Mouse (Mus musculus) liver, adult 2 months (tissue): ENCODE measurements around the gene Gpr171.

Source experiments
- CTCF ChIP-seq: fragments of 200-500 bp; IDR thresholded peaks from 2 replicates; pipeline ENCODE4 v1.5.1; 2011; ENCODE audit warnings: low read depth, low read length, control low read depth
- POLR2A ChIP-seq: fragments of 200-500 bp; IDR thresholded peaks from 2 replicates; pipeline ENCODE4 v1.6.1; 2011; ENCODE audit warnings: low read length, control low read depth; ENCODE audit not compliant: insufficient read depth; ENCODE audit errors: extremely low read depth

DNA sequence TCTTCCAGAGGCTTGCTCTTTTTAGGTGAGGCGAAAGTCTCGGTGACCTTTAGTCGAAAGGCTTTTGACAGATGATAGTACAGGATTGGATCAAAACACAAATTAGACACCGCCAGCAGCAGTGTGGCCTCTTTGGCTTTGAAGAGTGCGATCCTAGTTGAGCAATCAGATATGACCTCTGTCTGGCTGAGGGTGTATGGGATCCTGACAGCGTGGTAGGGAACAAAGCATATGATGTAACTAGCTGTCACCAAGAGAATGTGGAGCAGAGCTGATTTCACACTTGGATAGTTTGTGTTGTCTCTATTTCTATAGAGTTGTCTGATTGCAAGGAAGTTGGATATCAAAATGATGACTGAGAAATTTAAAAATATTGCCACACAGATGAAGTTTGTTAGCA lies 4.2 kb downstream of the Gpr171 start:
- no peak for TF ChIP-seq CTCF
- TF ChIP-seq POLR2A: no peak
